Mouse (Mus musculus): Measurements from ENCODE around the gene Gm20855. TPM values are rescaled to one million over a fixed set of nuclear protein-coding genes. Genes with fewer than 3 reads are reported as not detected.
"Not testable (repeated sequence)": the region's sequence is repeated elsewhere in the genome, so short reads cannot be mapped to it uniquely, and the experiment has no call there.

Gm20855 gene
- polyA plus RNA-seq (2015; fragmentation: Nextera tagmentation; extraction: Ambion mirVana) = not detected in 2 replicates

GRCm38 (mm10) chrY:35131733-35132132 is at the start of gene Gm20855:
Gene Gm20855 (minus strand): TSS chrY:35131833.
- DNase-seq (ENCODE audit: low spot score) = not testable (repeated sequence)

Measured in thymus, postnatal 0 days (tissue).